Mouse (Mus musculus): ENCODE results near the gene Il17rd. TPM values are rescaled to one million over a fixed set of nuclear protein-coding genes. Genes with fewer than 3 reads are reported as not detected.

Il17rd gene
- total RNA-seq, 1 experiment = 28.2 TPM

- no peaks in the 10 kb centered on the region for H3K9me3 ChIP-seq (ENCODE audit: control insufficient read depth, insufficient read depth, low read depth, low read length)
- no peak overlapping the region; the same call in 1 of the 2 replicates for H3K27ac ChIP-seq (ENCODE audit: insufficient read depth, low read depth, low read length, poor library complexity, severe bottlenecking)
- no peak for DNase-seq (ENCODE audit: low read depth, low spot score)
- TF ChIP-seq HCFC1 (IDR thresholded peaks at IDR 0.05; ENCODE audit: borderline replicate concordance, insufficient read depth, low read length) = no peak
- TF ChIP-seq CHD2 (IDR thresholded peaks at IDR 0.05; ENCODE audit: low read depth, low read length) = no peak
- TF ChIP-seq ZC3H11A (IDR thresholded peaks at IDR 0.05; ENCODE audit: borderline replicate concordance, low read depth, low read length) = no peak
- TF ChIP-seq MAFK (IDR thresholded peaks at IDR 0.05; ENCODE audit: insufficient read depth, low read depth, low read length) = no peak
- no peak for TF ChIP-seq ZNF384 (IDR thresholded peaks at IDR 0.05; ENCODE audit: low read depth, low read length)
- no peak overlapping the region for H3K9ac ChIP-seq (ENCODE audit: insufficient read depth, low read depth, low read length, poor library complexity, severe bottlenecking)
- H3K4me1 ChIP-seq (ENCODE audit: control insufficient read depth in 2 of 2, insufficient read depth in 2 of 2, low read length in 2 of 2, poor library complexity in 1 of 2) = peaks cover 14 to 18% of the 10 kb centered on the region in 2 experiments
- no peak overlapping the region for H3K4me3 ChIP-seq (ENCODE audit: insufficient read depth in 1 of 2, low read depth in 1 of 2, low read length in 2 of 2, poor library complexity in 1 of 2, severe bottlenecking in 1 of 2)
- in situ Hi-C loops (cut with MboI; ENCODE audit: low sequenced_read_pairs in 2 of 2, unreplicated experiment in 2 of 2) = no loop called here
- peaks cover 27% of the 10 kb centered on the region for H3K36me3 ChIP-seq (ENCODE audit: control insufficient read depth, insufficient read depth, low read length, poor library complexity, severe bottlenecking)
Measured at GRCm38 (mm10) chr14:27094247-27094646, 55.5 kb downstream of the Il17rd start.

DNA sequence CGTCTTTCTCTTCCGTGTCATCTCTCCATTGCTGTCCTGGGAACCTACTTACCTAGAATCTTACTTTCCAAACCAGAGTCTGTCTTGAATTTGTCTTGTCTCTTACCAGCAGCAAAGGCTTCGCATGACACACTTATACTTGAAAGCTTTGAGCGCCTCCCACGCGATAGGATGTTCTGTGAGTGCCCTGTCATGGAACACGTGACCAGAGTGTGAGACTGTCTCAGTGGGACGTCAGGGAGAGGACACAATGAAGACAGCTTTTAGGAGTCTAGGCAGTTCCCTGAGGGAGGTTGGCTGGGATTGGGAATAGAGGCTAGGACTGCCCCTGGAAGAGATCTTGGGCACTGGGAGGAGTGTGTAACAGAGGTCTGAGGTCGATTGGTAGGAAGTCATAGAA is 57.4 kb downstream of the Il17rd start:
- Histone ChIP-seq H3K27ac (ENCODE audit: insufficient read depth, low read depth, low read length, poor library complexity, severe bottlenecking) (peak overlapping the region; percentile 28), H3K36me3 (ENCODE audit: control insufficient read depth, insufficient read depth, low read length, poor library complexity, severe bottlenecking) (peaks cover 43% of the 10 kb centered on the region), H3K4me3 (ENCODE audit: insufficient read depth in 1 of 2, low read depth in 1 of 2, low read length in 2 of 2, poor library complexity in 1 of 2, severe bottlenecking in 1 of 2) (no peak overlapping the region), H3K4me1 (ENCODE audit: control insufficient read depth in 2 of 2, insufficient read depth in 2 of 2, low read length in 2 of 2, poor library complexity in 1 of 2) (peaks cover 14 to 18% of the 10 kb centered on the region in 2 experiments), H3K9ac (ENCODE audit: insufficient read depth, low read depth, low read length, poor library complexity, severe bottlenecking) (no peak overlapping the region; the same call in 1 of the 2 replicates), H3K9me3 (ENCODE audit: control insufficient read depth, insufficient read depth, low read depth, low read length) (no peaks in the 10 kb centered on the region)
- in situ Hi-C loops (cut with MboI; ENCODE audit: low sequenced_read_pairs in 2 of 2, unreplicated experiment in 2 of 2) = no loop called here
- DNase-seq (ENCODE audit: low read depth, low spot score) = no peak
- TF ChIP-seq CHD2 (IDR thresholded peaks at IDR 0.05; ENCODE audit: low read depth, low read length) (no peak), MAFK (IDR thresholded peaks at IDR 0.05; ENCODE audit: insufficient read depth, low read depth, low read length) (no peak), HCFC1 (IDR thresholded peaks at IDR 0.05; ENCODE audit: borderline replicate concordance, insufficient read depth, low read length) (no peak), ZNF384 (IDR thresholded peaks at IDR 0.05; ENCODE audit: low read depth, low read length) (no peak), ZC3H11A (IDR thresholded peaks at IDR 0.05; ENCODE audit: borderline replicate concordance, low read depth, low read length) (no peak)

DNA sequence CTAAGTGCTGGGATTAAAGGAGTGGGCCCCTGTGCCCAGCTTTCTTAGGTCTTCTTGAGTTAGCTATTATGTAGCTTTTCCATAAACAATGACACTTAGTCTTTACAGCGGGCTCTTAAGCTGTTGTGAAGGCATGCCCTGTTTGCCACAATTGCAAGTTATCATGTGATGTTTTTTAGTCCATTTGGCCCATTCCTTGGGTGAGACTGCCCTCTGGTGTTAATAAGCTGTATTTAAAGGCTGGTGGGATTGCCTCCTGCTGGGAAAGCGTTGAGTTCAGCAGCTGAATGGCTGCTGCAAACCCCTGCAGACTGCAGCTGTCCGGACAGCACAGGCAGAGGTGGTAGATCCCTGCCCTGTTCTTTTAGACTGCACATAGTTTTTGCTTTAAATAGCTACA is 58.0 kb downstream of the Il17rd start:
- Histone ChIP-seq H3K9ac (ENCODE audit: insufficient read depth, low read depth, low read length, poor library complexity, severe bottlenecking) (no peak overlapping the region; the same call in 1 of the 2 replicates), H3K36me3 (ENCODE audit: control insufficient read depth, insufficient read depth, low read length, poor library complexity, severe bottlenecking) (peaks cover 48% of the 10 kb centered on the region), H3K27ac (ENCODE audit: insufficient read depth, low read depth, low read length, poor library complexity, severe bottlenecking) (peak overlapping the region; percentile 28; the same call in 1 of the 2 replicates), H3K4me1 (ENCODE audit: control insufficient read depth in 2 of 2, insufficient read depth in 2 of 2, low read length in 2 of 2, poor library complexity in 1 of 2) (peaks cover 14 to 18% of the 10 kb centered on the region in 2 experiments), H3K4me3 (ENCODE audit: insufficient read depth in 1 of 2, low read depth in 1 of 2, low read length in 2 of 2, poor library complexity in 1 of 2, severe bottlenecking in 1 of 2) (no peak overlapping the region), H3K9me3 (ENCODE audit: control insufficient read depth, insufficient read depth, low read depth, low read length) (no peaks in the 10 kb centered on the region)
- in situ Hi-C loops (cut with MboI; ENCODE audit: low sequenced_read_pairs in 2 of 2, unreplicated experiment in 2 of 2) = no loop called here
- TF ChIP-seq HCFC1 (IDR thresholded peaks at IDR 0.05; ENCODE audit: borderline replicate concordance, insufficient read depth, low read length) = no peak
- no peak for TF ChIP-seq MAFK (IDR thresholded peaks at IDR 0.05; ENCODE audit: insufficient read depth, low read depth, low read length)
- TF ChIP-seq ZC3H11A (IDR thresholded peaks at IDR 0.05; ENCODE audit: borderline replicate concordance, low read depth, low read length) = peak; percentile 93
- TF ChIP-seq CHD2 (IDR thresholded peaks at IDR 0.05; ENCODE audit: low read depth, low read length) = no peak
- TF ChIP-seq ZNF384 (IDR thresholded peaks at IDR 0.05; ENCODE audit: low read depth, low read length) = no peak
- DNase-seq (ENCODE audit: low read depth, low spot score) = peak; percentile 70

- H3K4me3 ChIP-seq (ENCODE audit: insufficient read depth in 1 of 2, low read depth in 1 of 2, low read length in 2 of 2, poor library complexity in 1 of 2, severe bottlenecking in 1 of 2) = no peak overlapping the region
- in situ Hi-C loops (cut with MboI; ENCODE audit: low sequenced_read_pairs in 2 of 2, unreplicated experiment in 2 of 2) = no loop called here
- no peak for DNase-seq (ENCODE audit: low read depth, low spot score)
- no peak overlapping the region for H3K9ac ChIP-seq (ENCODE audit: insufficient read depth, low read depth, low read length, poor library complexity, severe bottlenecking)
- peaks cover 0 to 20% of the 10 kb centered on the region in 2 experiments; a peak in 2 of 4 replicates for H3K4me1 ChIP-seq (ENCODE audit: control insufficient read depth in 2 of 2, insufficient read depth in 2 of 2, low read length in 2 of 2, poor library complexity in 1 of 2)
- H3K27ac ChIP-seq (ENCODE audit: insufficient read depth, low read depth, low read length, poor library complexity, severe bottlenecking) = no peak overlapping the region
- H3K9me3 ChIP-seq (ENCODE audit: control insufficient read depth, insufficient read depth, low read depth, low read length) = no peaks in the 10 kb centered on the region
- H3K36me3 ChIP-seq (ENCODE audit: control insufficient read depth, insufficient read depth, low read length, poor library complexity, severe bottlenecking) = peaks cover 51% of the 10 kb centered on the region
- no peak for TF ChIP-seq ZC3H11A (IDR thresholded peaks at IDR 0.05; ENCODE audit: borderline replicate concordance, low read depth, low read length)
- TF ChIP-seq HCFC1 (IDR thresholded peaks at IDR 0.05; ENCODE audit: borderline replicate concordance, insufficient read depth, low read length) = no peak
- no peak for TF ChIP-seq ZNF384 (IDR thresholded peaks at IDR 0.05; ENCODE audit: low read depth, low read length)
- no peak for TF ChIP-seq CHD2 (IDR thresholded peaks at IDR 0.05; ENCODE audit: low read depth, low read length)
- no peak for TF ChIP-seq MAFK (IDR thresholded peaks at IDR 0.05; ENCODE audit: insufficient read depth, low read depth, low read length)
Measured at GRCm38 (mm10) chr14:27101735-27102134, 63.0 kb downstream of the Il17rd start.
